Mouse (Mus musculus): ENCODE data around the gene Thbs2. TPM values are rescaled to one million over a fixed set of nuclear protein-coding genes. Genes with fewer than 3 reads are reported as not detected.
A peak's percentile ranks its signal among the peaks of the same experiment; 100 is the strongest.

Gene Thbs2
- polyA plus RNA-seq, 1 experiment: 3.9 TPM

- TF ChIP-seq CTCF (conservative IDR thresholded peaks at IDR 0.05; ENCODE audit: insufficient read depth, insufficient read length, low read depth, low read length): no peak
- TF ChIP-seq POLR2A (IDR thresholded peaks at IDR 0.05; ENCODE audit: low read depth, low read length): no peak
- 87% methylated on average over 12 of the region's 12 CpGs for WGBS
Measured at GRCm38 (mm10) chr17:14681047-14681446, 13.0 kb downstream of the Thbs2 start.

DNA sequence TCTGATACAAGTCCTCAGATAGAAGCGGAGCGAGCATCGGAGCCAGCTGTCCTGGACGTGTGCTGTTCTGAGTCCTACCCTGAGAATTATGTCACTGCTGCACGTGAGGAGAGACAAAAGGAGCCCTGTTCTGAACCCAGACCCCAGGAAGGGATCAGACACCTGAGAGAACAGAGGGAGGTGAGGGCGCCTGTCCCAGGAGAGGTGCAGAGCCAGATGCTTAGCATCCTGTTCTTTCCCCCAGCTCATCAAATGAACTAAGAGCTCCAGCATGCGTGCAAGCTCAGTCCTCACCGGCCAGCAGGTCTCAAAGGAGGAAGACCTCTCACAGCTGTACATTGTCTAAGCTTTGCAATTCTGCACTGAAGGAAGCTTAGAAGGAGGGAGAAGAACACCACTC, 16.8 kb downstream of the Thbs2 start:
- Histone ChIP-seq H3K4me3 (ENCODE audit: insufficient read depth, low read depth, low read length) (no peak overlapping the region), H3K4me1 (ENCODE audit: control insufficient read depth, insufficient read depth, low read length) (no peaks in the 10 kb centered on the region), H3K27me3 (replicated peaks; ENCODE audit: control insufficient read depth, insufficient read depth, low read length) (no peaks in the 10 kb centered on the region), H3K27ac (ENCODE audit: insufficient read depth, low read depth, low read length) (no peak overlapping the region), H3K36me3 (ENCODE audit: control insufficient read depth, insufficient read depth, low read length) (no peaks in the 10 kb centered on the region)
- DNase-seq: no peak
- 70% methylated on average over 8 of the region's 8 CpGs for WGBS
- TF ChIP-seq POLR2A (IDR thresholded peaks at IDR 0.05; ENCODE audit: low read depth, low read length) (no peak), CTCF (conservative IDR thresholded peaks at IDR 0.05; ENCODE audit: insufficient read depth, insufficient read length, low read depth, low read length) (no peak)

More at GRCm38 (mm10) chr17:14681047-14681446, 13.0 kb downstream of the Thbs2 start:
- H3K4me1 ChIP-seq (ENCODE audit: control insufficient read depth, insufficient read depth, low read length): no peaks in the 10 kb centered on the region
- H3K36me3 ChIP-seq (ENCODE audit: control insufficient read depth, insufficient read depth, low read length): no peaks in the 10 kb centered on the region
- DNase-seq: no peak
- no peak overlapping the region for H3K27ac ChIP-seq (ENCODE audit: insufficient read depth, low read depth, low read length)
- H3K4me3 ChIP-seq (ENCODE audit: insufficient read depth, low read depth, low read length): no peak overlapping the region
- H3K27me3 ChIP-seq (replicated peaks; ENCODE audit: control insufficient read depth, insufficient read depth, low read length): no peaks in the 10 kb centered on the region

- no peaks in the 10 kb centered on the region for H3K27me3 ChIP-seq (replicated peaks; ENCODE audit: control insufficient read depth, insufficient read depth, low read length)
- DNase-seq: no peak
- TF ChIP-seq POLR2A (IDR thresholded peaks at IDR 0.05; ENCODE audit: low read depth, low read length) (no peak), CTCF (conservative IDR thresholded peaks at IDR 0.05; ENCODE audit: insufficient read depth, insufficient read length, low read depth, low read length) (no peak)
- no peaks in the 10 kb centered on the region; the same call in 1 of the 2 replicates for H3K36me3 ChIP-seq (ENCODE audit: control insufficient read depth, insufficient read depth, low read length)
- WGBS: 88% methylated on average over 2 of the region's 2 CpGs
- no peaks in the 10 kb centered on the region for H3K4me1 ChIP-seq (ENCODE audit: control insufficient read depth, insufficient read depth, low read length)
- H3K27ac ChIP-seq (ENCODE audit: insufficient read depth, low read depth, low read length): no peak overlapping the region
- no peak overlapping the region for H3K4me3 ChIP-seq (ENCODE audit: insufficient read depth, low read depth, low read length)
Measured at GRCm38 (mm10) chr17:14675517-14675916, 18.5 kb downstream of the Thbs2 start.

- Histone ChIP-seq H3K4me1 (ENCODE audit: control insufficient read depth, insufficient read depth, low read length) (no peaks in the 10 kb centered on the region), H3K36me3 (ENCODE audit: control insufficient read depth, insufficient read depth, low read length) (no peaks in the 10 kb centered on the region; the same call in 1 of the 2 replicates), H3K4me3 (ENCODE audit: insufficient read depth, low read depth, low read length) (no peak overlapping the region), H3K27me3 (replicated peaks; ENCODE audit: control insufficient read depth, insufficient read depth, low read length) (no peaks in the 10 kb centered on the region), H3K27ac (ENCODE audit: insufficient read depth, low read depth, low read length) (no peak overlapping the region)
- WGBS: 58% methylated on average over 5 of the region's 5 CpGs
- peak; percentile 12 for DNase-seq
- no peak for TF ChIP-seq POLR2A (IDR thresholded peaks at IDR 0.05; ENCODE audit: low read depth, low read length)
- TF ChIP-seq CTCF (conservative IDR thresholded peaks at IDR 0.05; ENCODE audit: insufficient read depth, insufficient read length, low read depth, low read length): no peak
Measured at GRCm38 (mm10) chr17:14672402-14672801, 21.6 kb downstream of the Thbs2 start.

GRCm38 (mm10) chr17:14667225-14667624, 26.8 kb downstream of the Thbs2 start:
- H3K27ac ChIP-seq (ENCODE audit: insufficient read depth, low read depth, low read length): no peak overlapping the region
- no peak for DNase-seq
- H3K4me3 ChIP-seq (ENCODE audit: insufficient read depth, low read depth, low read length): no peak overlapping the region
- no peaks in the 10 kb centered on the region for H3K4me1 ChIP-seq (ENCODE audit: control insufficient read depth, insufficient read depth, low read length)
- WGBS: 56% methylated on average over 4 of the region's 4 CpGs
- no peaks in the 10 kb centered on the region; the same call in 1 of the 2 replicates for H3K36me3 ChIP-seq (ENCODE audit: control insufficient read depth, insufficient read depth, low read length)
- no peaks in the 10 kb centered on the region for H3K27me3 ChIP-seq (replicated peaks; ENCODE audit: control insufficient read depth, insufficient read depth, low read length)
- TF ChIP-seq POLR2A (IDR thresholded peaks at IDR 0.05; ENCODE audit: low read depth, low read length) (no peak), CTCF (conservative IDR thresholded peaks at IDR 0.05; ENCODE audit: insufficient read depth, insufficient read length, low read depth, low read length) (no peak)

DNA sequence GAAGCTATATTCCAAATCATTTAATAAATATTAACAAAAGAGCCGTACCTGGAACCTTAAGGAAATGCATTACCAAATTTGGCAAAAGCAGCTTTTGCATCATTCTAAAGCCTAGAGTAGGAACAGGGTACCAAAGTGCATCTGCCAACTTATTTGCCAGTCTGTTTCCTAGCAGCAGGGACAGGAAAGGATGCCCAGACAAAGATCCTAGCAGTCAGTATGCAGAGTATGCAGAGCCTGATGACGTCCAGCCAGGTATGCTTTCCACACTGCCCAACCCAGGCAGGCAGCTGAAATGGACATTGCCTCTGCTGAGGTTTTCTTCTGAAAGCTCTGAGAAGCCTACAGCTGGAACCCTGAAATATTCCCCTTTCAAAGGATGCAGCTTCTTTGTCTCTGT, 27.6 kb downstream of the Thbs2 start:
- 63% methylated on average over 2 of the region's 2 CpGs for WGBS
- Histone ChIP-seq H3K27me3 (replicated peaks; ENCODE audit: control insufficient read depth, insufficient read depth, low read length) (no peaks in the 10 kb centered on the region), H3K4me1 (ENCODE audit: control insufficient read depth, insufficient read depth, low read length) (no peaks in the 10 kb centered on the region), H3K36me3 (ENCODE audit: control insufficient read depth, insufficient read depth, low read length) (no peaks in the 10 kb centered on the region; the same call in 1 of the 2 replicates), H3K27ac (ENCODE audit: insufficient read depth, low read depth, low read length) (no peak overlapping the region), H3K4me3 (ENCODE audit: insufficient read depth, low read depth, low read length) (no peak overlapping the region)
- TF ChIP-seq CTCF (conservative IDR thresholded peaks at IDR 0.05; ENCODE audit: insufficient read depth, insufficient read length, low read depth, low read length): no peak
- TF ChIP-seq POLR2A (IDR thresholded peaks at IDR 0.05; ENCODE audit: low read depth, low read length): no peak
- no peak for DNase-seq

DNA sequence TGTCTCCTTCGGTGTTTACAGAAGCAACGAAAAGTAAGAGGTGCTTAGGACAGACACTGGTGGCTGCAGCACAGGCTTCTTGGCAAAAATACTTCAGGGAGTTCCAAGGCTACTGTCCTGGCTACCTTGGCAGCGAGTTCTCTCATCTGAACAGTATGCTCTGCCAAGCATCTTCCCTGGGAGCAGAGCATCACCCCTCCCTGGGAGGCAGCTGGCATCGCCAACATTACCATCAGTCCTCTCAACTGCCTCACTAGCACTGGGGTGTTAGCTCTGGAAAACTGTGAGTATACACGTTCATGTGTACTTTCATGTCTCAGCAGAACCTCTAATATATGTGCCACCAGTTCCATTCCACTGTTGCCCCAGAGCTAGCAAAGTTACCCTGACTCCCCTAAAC, 30.7 kb downstream of the Thbs2 start:
- H3K4me1 ChIP-seq (ENCODE audit: control insufficient read depth, insufficient read depth, low read length): no peaks in the 10 kb centered on the region
- no peak for TF ChIP-seq CTCF (conservative IDR thresholded peaks at IDR 0.05; ENCODE audit: insufficient read depth, insufficient read length, low read depth, low read length)
- TF ChIP-seq POLR2A (IDR thresholded peaks at IDR 0.05; ENCODE audit: low read depth, low read length): no peak
- DNase-seq: no peak
- H3K4me3 ChIP-seq (ENCODE audit: insufficient read depth, low read depth, low read length): no peak overlapping the region
- no peak overlapping the region for H3K27ac ChIP-seq (ENCODE audit: insufficient read depth, low read depth, low read length)
- H3K27me3 ChIP-seq (replicated peaks; ENCODE audit: control insufficient read depth, insufficient read depth, low read length): no peaks in the 10 kb centered on the region
- H3K36me3 ChIP-seq (ENCODE audit: control insufficient read depth, insufficient read depth, low read length): no peaks in the 10 kb centered on the region
- 82% methylated on average over 5 of the region's 5 CpGs for WGBS

Data from kidney, adult 2 months (tissue).